Mouse (Mus musculus): ENCODE results near the gene Ptprn2. TPM values are rescaled to one million over a fixed set of nuclear protein-coding genes. Genes with fewer than 3 reads are reported as not detected.

The Ptprn2 gene
- total RNA-seq, 2 experiments from 2014 or later: not detected

DNA sequence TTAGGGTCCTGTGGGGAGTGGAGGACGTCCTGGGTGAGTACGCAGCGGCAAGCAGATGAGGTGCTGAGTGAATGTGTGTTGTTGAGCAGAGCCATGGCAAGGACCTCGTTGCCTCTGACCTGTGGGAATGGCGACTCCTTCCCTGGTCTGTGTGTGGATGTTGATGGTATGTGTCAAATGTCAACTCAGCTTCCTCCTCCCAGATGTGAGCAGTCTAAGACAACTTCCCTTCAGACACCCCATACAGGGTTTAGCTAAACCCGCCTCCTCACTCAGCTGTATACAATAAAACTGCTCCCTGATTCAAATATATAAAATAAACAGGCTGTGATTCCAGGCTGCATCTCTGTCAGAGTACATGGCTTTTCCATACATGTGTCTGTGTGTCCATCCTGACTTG is 491.5 kb downstream of the Ptprn2 start:
- intact Hi-C loops (cut with DNase I): no loop called here
- TF ChIP-seq CTCF (IDR thresholded peaks at IDR 0.05): no peak
- H3K27ac ChIP-seq: no peak overlapping the region
- no peak overlapping the region for H3K4me3 ChIP-seq
- DNase-seq: no peak

DNA sequence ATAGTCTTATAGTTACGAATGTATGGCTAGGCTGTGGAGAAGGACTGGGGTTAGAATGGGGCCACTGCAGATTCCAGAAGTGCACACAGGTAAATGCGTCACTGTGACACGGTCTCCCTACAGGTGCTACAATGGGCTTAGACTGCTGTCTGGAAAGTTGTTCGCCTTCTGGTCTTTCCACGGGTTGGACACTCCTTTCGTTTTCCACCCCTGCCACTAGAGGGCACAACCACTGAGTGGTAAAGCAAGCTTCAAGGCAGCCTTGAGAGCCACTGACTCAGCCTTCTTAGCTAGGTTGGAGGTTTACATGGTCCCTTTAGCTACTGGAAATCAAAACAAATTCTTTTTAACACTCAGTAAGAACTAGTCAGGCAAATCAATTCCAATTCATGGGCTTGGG is 492.7 kb downstream of the Ptprn2 start:
- Histone ChIP-seq H3K27ac (no peak overlapping the region), H3K4me3 (no peak overlapping the region)
- TF ChIP-seq CTCF (IDR thresholded peaks at IDR 0.05): peak; percentile 17; the same call in 1 of the 2 replicates
- intact Hi-C loops (cut with DNase I): loop anchor here (2.0 kb wide), 1 partner anchor 55 kb away; no protein-coding TSS in a partner anchor
- DNase-seq: no peak

DNA sequence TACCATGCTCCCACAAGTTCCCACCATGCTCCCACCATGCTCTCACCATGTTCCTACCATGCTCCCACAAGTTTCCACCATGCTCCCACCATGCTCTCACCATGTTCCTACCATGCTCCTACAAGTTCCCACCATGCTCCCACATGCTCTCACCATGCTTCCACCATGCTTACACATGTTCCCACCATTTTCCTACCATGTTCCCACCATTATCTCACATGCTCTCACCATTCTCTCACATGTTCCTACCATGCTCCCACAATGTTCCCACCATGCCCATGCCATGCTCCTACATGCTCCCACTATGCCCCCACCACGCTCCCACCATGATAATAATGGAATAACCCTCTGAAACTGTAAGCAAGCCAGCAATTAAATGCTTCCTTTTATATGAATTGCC is 495.8 kb downstream of the Ptprn2 start:
- no peak for TF ChIP-seq CTCF (IDR thresholded peaks at IDR 0.05)
- no peak overlapping the region for H3K4me3 ChIP-seq
- no peak overlapping the region for H3K27ac ChIP-seq
- intact Hi-C loops (cut with DNase I): no loop called here
- no peak for DNase-seq

DNA sequence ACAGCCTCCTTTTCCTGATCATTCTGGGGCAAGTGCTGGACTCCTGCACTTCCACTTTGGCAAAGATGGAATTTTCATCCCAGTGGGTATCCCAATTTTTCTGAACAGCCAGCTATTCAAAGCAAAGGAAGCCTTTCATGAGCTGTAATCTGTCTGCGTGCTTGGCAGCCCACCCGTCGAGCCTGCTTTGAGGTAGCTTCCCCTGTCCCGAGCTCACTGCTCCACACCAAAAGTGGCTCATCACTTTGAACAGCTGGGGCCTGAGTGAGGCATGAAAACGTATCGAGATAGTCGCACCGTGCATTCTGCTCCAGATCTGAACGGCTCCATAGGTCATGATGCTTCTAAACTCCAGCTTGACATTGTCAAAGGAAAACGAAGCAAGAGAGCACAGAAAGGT is 503.6 kb downstream of the Ptprn2 start:
- intact Hi-C loops (cut with DNase I): no loop called here
- no peak for DNase-seq
- no peak for TF ChIP-seq CTCF (IDR thresholded peaks at IDR 0.05)
- no peak overlapping the region for H3K27ac ChIP-seq
- no peak overlapping the region for H3K4me3 ChIP-seq

DNA sequence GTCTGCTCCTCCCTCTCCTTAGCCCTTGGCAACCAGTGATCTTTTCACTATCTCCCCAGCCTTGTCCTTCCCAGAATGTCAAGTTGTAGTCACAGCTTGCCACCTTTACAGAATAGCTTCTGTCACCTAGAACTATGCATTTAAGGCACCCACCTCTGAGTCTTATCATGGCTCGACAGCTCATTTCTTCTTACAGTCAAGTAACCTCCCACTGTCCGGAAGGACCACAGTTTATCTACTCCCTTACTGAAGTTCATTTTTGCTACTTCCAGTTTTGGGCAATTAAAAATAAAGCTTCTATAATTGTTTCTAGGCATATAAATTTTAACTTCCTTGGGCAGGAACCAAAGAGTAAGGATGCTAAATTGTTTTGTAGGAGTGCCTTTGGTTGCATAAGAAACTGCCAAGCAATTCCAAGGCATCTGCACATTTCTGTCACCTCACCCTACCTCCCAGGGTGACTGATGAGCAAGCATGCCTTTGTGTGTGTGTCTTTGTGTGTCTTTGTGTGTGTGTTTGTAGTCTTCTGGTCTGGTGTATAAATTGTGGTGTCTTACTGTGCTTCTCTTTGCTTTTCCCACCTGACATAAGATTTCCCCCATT is 516.1 kb downstream of the Ptprn2 start:
- Histone ChIP-seq H3K27ac (no peak overlapping the region), H3K4me3 (no peak overlapping the region)
- intact Hi-C loops (cut with DNase I): no loop called here
- TF ChIP-seq CTCF (IDR thresholded peaks at IDR 0.05): no peak
- DNase-seq: no peak

DNA sequence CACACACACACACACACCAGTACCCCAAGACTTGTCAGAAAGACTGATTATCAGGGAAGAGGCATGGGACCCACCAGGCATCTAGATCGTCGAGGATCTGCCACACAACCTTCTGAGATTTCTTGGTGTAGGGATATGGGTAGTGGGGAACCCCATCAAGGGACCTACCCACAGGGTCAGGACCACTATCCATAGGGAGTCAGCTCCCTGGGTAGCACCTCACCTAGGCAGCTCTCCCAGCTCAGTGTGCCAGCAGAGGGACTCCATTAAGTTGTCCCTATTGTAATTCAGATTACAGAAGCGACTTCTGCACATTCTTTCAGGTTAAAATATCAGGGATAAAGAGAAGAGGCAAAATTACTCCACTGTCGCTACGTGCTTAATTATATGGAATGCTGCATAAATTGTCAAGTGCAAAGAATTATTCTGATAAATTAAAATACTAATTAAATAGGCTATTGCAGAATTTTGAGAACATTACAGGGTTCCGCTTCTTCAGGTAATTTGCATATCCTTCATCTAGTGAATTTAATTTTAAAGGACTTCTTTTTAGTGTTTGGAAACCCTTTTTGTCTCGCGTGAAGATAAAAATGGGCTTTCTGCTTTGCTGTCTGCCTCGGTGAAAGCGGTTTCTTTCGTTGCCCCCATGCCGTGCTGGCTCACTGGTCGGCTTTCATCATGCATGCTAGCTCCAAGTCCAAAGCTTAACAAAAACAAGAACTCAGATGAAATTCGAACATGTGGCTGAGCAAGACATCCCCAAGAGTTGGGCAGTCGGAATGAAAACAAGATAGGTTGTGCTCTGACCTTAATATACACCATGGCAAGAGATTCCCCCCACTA is 531.5 kb downstream of the Ptprn2 start:
- DNase-seq: no peak
- Histone ChIP-seq H3K27ac (no peak overlapping the region), H3K4me3 (no peak overlapping the region)
- TF ChIP-seq CTCF (IDR thresholded peaks at IDR 0.05): no peak
- intact Hi-C loops (cut with DNase I): no loop called here

DNA sequence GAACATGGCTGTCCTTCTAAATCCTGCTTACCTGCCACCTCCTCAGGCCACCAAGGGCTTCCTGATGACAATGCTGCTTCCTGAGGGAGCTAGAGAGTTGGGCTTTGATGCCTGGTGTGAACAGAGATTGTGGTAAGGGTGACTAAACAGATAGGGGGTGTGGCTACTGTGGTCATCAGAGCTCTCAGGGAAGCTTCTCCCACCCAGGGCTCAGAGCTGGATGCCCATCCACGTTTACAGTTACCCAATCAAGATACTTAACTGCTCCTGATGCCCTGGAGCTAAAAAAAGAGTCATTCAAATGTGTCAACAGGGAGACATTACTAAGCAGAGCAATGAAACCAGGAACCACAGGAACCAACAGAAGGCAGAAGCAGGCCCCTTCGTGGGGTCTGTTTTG is 532.4 kb downstream of the Ptprn2 start:
- no peak overlapping the region for H3K4me3 ChIP-seq
- H3K27ac ChIP-seq: no peak overlapping the region
- DNase-seq: no peak
- intact Hi-C loops (cut with DNase I): no loop called here
- no peak for TF ChIP-seq CTCF (IDR thresholded peaks at IDR 0.05)

DNA sequence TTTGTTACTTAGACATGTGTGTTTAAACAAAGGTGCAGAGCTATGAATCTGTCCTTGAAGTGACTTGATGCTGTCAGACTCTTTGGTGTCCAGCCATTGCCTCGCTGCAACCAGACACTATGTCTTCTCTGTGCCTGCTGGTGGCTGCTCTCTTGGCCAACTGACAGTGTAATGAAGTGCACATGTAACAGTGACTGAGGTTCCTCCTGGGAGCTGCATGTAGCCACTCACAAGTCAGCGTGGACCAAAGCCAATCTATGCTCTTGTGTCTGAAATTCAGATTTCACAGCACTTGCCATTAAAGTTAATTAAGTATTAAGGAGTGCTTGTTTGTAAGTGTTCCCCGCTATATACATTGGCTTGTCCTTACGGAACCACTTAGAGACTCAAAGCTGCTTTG is 537.7 kb downstream of the Ptprn2 start:
- no peak for DNase-seq
- TF ChIP-seq CTCF (IDR thresholded peaks at IDR 0.05): no peak
- intact Hi-C loops (cut with DNase I): no loop called here
- Histone ChIP-seq H3K4me3 (no peak overlapping the region), H3K27ac (no peak overlapping the region)

DNA sequence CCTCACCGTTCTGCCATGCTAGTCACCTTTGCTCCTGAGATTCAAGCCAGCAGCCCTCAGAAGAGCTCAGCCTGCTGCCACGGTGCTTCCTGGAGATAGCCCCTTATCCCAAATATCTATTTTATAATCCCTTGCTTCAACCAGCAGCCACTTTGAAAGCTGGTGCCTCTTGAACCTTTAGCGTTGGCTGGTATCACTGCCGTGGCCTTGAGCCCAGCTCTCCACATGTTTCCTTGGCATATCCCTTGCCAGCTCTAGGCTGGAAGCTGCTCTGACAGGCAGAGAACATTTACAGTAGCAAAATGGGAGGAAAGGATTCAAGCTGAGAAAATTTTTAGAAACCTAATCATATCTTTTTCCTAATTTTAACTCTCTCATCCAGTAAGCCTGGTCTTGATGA is 539.4 kb downstream of the Ptprn2 start:
- no peak for TF ChIP-seq CTCF (IDR thresholded peaks at IDR 0.05)
- DNase-seq: no peak
- H3K27ac ChIP-seq: no peak overlapping the region
- no peak overlapping the region for H3K4me3 ChIP-seq
- intact Hi-C loops (cut with DNase I): no loop called here

DNA sequence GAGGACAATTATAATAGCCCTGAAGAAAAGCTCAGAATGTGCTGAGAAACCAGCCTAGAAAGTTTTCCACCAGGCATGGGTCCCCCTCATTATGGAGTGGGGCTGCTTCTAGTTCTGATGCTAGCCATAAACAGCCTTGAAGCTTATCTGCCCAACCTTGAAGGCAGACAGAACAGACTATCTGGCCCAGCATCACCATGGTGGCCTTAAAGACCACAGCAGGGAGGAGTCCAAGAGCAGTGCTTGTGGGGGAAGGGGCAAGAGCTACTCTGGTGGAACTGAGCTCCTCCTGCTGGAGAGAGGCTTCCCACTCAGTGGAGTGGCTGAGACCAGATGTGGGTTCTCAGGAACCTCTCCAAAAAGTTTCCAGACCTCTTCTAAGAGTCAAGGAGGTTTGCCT is 540.2 kb downstream of the Ptprn2 start:
- no peak overlapping the region for H3K4me3 ChIP-seq
- no peak for DNase-seq
- intact Hi-C loops (cut with DNase I): no loop called here
- no peak overlapping the region for H3K27ac ChIP-seq
- no peak for TF ChIP-seq CTCF (IDR thresholded peaks at IDR 0.05)

DNA sequence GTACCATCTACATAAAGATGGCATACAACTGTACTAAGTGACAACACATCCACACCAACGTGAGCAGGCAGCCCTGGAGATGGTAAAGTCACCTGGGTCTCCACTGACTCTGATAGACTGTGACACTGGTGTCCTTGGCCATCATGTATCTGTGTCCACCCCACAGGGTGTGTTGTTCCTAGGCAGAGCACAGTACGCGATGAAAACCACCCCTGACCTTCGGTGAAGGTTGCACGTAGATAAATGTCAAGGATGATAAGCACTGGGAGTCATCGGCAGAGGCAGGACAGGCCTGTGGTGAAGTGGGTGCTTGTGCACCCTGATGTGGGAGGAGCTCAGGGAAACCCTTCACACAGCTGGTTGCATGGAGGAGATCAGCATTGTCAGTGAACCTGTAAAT is 541.8 kb downstream of the Ptprn2 start:
- H3K27ac ChIP-seq: no peak overlapping the region
- no peak for TF ChIP-seq CTCF (IDR thresholded peaks at IDR 0.05)
- DNase-seq: no peak
- no peak overlapping the region for H3K4me3 ChIP-seq
- intact Hi-C loops (cut with DNase I): no loop called here

DNA sequence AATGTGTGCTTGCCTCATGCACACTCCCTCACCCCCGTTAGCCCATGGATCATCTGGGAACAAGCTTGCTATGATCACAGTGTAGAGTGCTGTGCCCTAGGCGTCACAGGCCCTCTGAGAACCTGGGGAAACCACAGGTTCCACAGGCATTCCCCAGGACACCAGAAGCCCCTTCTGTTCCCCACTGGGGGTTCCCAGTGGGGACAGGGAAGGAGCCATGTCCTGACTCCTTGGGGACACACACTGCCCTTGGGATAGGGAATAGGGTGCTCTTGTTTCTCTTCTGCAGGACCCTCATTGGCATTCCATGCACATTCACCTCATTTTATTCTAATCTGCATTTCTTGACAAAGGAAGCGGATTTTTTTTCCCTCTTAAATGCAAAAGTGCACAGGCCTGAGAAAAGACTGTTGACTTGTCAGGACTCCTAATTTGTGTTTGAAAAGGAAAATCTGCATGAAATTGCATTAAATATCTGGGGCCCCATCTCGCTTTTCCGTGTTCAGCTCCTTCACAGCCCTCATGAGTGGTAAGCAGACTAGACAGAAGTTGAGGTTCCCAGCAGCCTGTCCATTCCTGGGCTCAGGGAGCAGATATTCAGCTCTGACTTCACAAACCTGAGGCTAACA is 542.9 kb downstream of the Ptprn2 start:
- intact Hi-C loops (cut with DNase I): no loop called here
- no peak overlapping the region for H3K4me3 ChIP-seq
- no peak for TF ChIP-seq CTCF (IDR thresholded peaks at IDR 0.05)
- no peak for DNase-seq
- H3K27ac ChIP-seq: no peak overlapping the region

DNA sequence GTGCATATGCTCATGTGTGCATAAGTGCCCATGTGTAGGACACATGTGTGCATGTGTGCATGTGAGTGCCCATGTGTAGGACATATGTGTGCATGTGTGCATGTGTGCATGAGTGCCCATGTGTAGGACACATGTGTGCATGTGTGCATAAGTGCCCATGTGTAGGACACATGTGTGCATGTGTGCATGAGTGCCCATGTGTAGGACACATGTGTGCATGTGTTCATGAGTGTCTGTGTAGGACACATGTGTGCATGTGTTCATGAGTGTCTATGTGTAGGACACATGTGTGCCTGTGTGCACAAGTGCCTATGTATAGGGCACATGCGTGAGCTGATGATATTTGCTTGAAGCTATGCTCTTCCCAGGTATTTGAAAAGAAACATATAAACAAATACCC is 547.7 kb downstream of the Ptprn2 start:
- no peak for DNase-seq
- intact Hi-C loops (cut with DNase I): loop anchor here (2.0 kb wide), 1 partner anchor 54 kb away; no protein-coding TSS in a partner anchor
- H3K27ac ChIP-seq: no peak overlapping the region
- H3K4me3 ChIP-seq: no peak overlapping the region
- no peak for TF ChIP-seq CTCF (IDR thresholded peaks at IDR 0.05)

Measured in gastrocnemius, adult 2 months (tissue).